Mouse (Mus musculus) embryonic facial prominence, embryonic 14.5 days (tissue): Measurements from ENCODE around the gene Kmt5c. TPM values are rescaled to one million over a fixed set of nuclear protein-coding genes. Genes with fewer than 3 reads are reported as not detected.

Experiments
- ATAC-seq: fragments of 200-750 bp; cut with Nextera tagmentation; 2 replicates; pipeline ENCODE4 v1.8.0; 2017; ENCODE audit warnings: low read depth, moderate number of reproducible peaks, moderate TSS enrichment
- DNase-seq: peaks from one replicate; pipeline ENCODE4 v3.0.0-alpha.2; 2015; ENCODE audit warnings: low spot score
- H3K27ac ChIP-seq: fragments of 300-500 bp; sonication (generic); replicated peaks from 2 replicates; pipeline ENCODE4 v1.5.1; 2014; ENCODE audit warnings: low read depth, mild to moderate bottlenecking, low read length, moderate library complexity
- H3K27me3 ChIP-seq: fragments of 300-500 bp; sonication (generic); replicated peaks from 2 replicates; pipeline ENCODE4 v1.6.1; 2014; ENCODE audit warnings: low read length; ENCODE audit not compliant: control insufficient read depth, insufficient read depth
- H3K36me3 ChIP-seq: fragments of 300-500 bp; sonication (generic); 2 replicates; pipeline ENCODE4 v1.6.1; 2014; ENCODE audit warnings: low read length, mixed read lengths; ENCODE audit not compliant: control insufficient read depth, insufficient read depth
- H3K4me1 ChIP-seq: fragments of 300-500 bp; sonication (generic); 2 replicates; pipeline ENCODE4 v1.6.1; 2014; ENCODE audit warnings: antibody characterized with exemption, low read length; ENCODE audit not compliant: control insufficient read depth, insufficient read depth
- H3K4me2 ChIP-seq: fragments of 300-500 bp; sonication (generic); 2 replicates; pipeline ENCODE4 v1.6.1; 2014; ENCODE audit warnings: low read depth, mild to moderate bottlenecking, low read length, moderate library complexity, mixed read lengths
- H3K4me3 ChIP-seq: fragments of 300-500 bp; sonication (generic); 2 replicates; pipeline ENCODE4 v1.5.1; 2014; ENCODE audit warnings: low read depth, mild to moderate bottlenecking, low read length
- H3K9ac ChIP-seq: fragments of 300-500 bp; sonication (generic); 2 replicates; pipeline ENCODE4 v1.6.1; 2014; ENCODE audit warnings: low read depth, mild to moderate bottlenecking, low read length, moderate library complexity, mixed read lengths
- H3K9me3 ChIP-seq: fragments of 300-500 bp; sonication (generic); 2 replicates; pipeline ENCODE4 v1.6.1; 2016; ENCODE audit warnings: low read length; ENCODE audit not compliant: control insufficient read depth
- WGBS: fragments of 180-500 bp; shearing (Covaris S2); extraction: QIAGEN DNeasy Blood & Tissue Kit; methylation state at CpG from one replicate; pipeline ENCODE4 v1.1.7; 2014; 5-methylcytosine and 5-hydroxymethylcytosine counted together
- polyA plus RNA-seq: library from polyadenylated mRNA; unstranded; fragments of >200 nt; fragmentation: Nextera tagmentation; extraction: Ambion mirVana; gene quantifications from 2 replicates; pipeline ENCODE4 v1.2.1, GENCODE M21; 2014

Gene Kmt5c
- polyA plus RNA-seq, 1 experiment from 2014 or later: 41.5 TPM

- H3K9ac ChIP-seq: peak overlapping the region; percentile 48
Observed at GRCm38 (mm10) chr7:4776861-4777830, 37.2 kb downstream of the Kmt5c start.

GRCm38 (mm10) chr7:4777851-4778637 is 38.1 kb downstream of the Kmt5c start:
- peaks cover 48% of the 10 kb centered on the region for H3K27me3 ChIP-seq
- no peak for DNase-seq
- ATAC-seq: no peak
- no peak overlapping the region for H3K27ac ChIP-seq
- H3K4me2 ChIP-seq: no peak overlapping the region; the same call in 1 of the 2 replicates
- H3K4me3 ChIP-seq: no peak overlapping the region
- no peak overlapping the region for H3K9ac ChIP-seq
- H3K36me3 ChIP-seq: no peaks in the 10 kb centered on the region
- 0 out of 2 replicates have a peak, but pooled peaks cover 3% of the 10 kb centered on the region for H3K4me1 ChIP-seq
- no peaks in the 10 kb centered on the region for H3K9me3 ChIP-seq
- 5% methylated on average over 17 of the region's 20 CpGs for WGBS

More at GRCm38 (mm10) chr7:4776861-4777830, 37.2 kb downstream of the Kmt5c start:
- 0% methylated on average over 13 of the region's 56 CpGs for WGBS
- ATAC-seq (peak; percentile 79), DNase-seq (peak; percentile 78)
- Histone ChIP-seq H3K4me2 (peak overlapping the region; percentile 60), H3K4me3 (peak overlapping the region; percentile 36), H3K27ac (no peak overlapping the region), H3K4me1 (0 out of 2 replicates have a peak, but pooled peaks cover 3% of the 10 kb centered on the region), H3K36me3 (no peaks in the 10 kb centered on the region), H3K27me3 (peaks cover 48% of the 10 kb centered on the region), H3K9me3 (no peaks in the 10 kb centered on the region)

- H3K27me3 ChIP-seq: peaks cover 47% of the 10 kb centered on the region
- no peak overlapping the region for H3K4me2 ChIP-seq
- no peak overlapping the region for H3K4me3 ChIP-seq
- no peak overlapping the region for H3K27ac ChIP-seq
- H3K9ac ChIP-seq: no peak overlapping the region
- 29% methylated on average over 5 of the region's 5 CpGs for WGBS
- H3K36me3 ChIP-seq: no peaks in the 10 kb centered on the region
- H3K4me1 ChIP-seq: 0 out of 2 replicates have a peak, but pooled peaks cover 3% of the 10 kb centered on the region
- ATAC-seq (no peak), DNase-seq (no peak)
- no peaks in the 10 kb centered on the region for H3K9me3 ChIP-seq
Observed at GRCm38 (mm10) chr7:4779921-4780320, 40.0 kb downstream of the Kmt5c start.

- Histone ChIP-seq H3K9me3 (no peaks in the 10 kb centered on the region), H3K4me1 (no peaks in the 10 kb centered on the region), H3K27me3 (peaks cover 28% of the 10 kb centered on the region), H3K4me2 (no peak overlapping the region), H3K36me3 (no peaks in the 10 kb centered on the region), H3K9ac (no peak overlapping the region), H3K4me3 (no peak overlapping the region), H3K27ac (no peak overlapping the region)
- DNase-seq (no peak), ATAC-seq (no peak)
- WGBS: 45% methylated on average over 3 of the region's 3 CpGs
Observed at GRCm38 (mm10) chr7:4782130-4782529, 42.2 kb downstream of the Kmt5c start.

- ATAC-seq (no peak), DNase-seq (no peak)
- no peaks in the 10 kb centered on the region for H3K4me1 ChIP-seq
- H3K9me3 ChIP-seq: no peaks in the 10 kb centered on the region
- no peak within 1 kb of the TSS for H3K27ac ChIP-seq
- H3K4me2 ChIP-seq: no peak within 1 kb of the TSS
- H3K27me3 ChIP-seq: peaks cover 21% of the 10 kb centered on the region
- H3K4me3 ChIP-seq: no peak within 1 kb of the TSS
- 72% methylated on average over 2 of the region's 2 CpGs for WGBS
- H3K9ac ChIP-seq: no peak within 1 kb of the TSS
- no peaks in the 10 kb centered on the region for H3K36me3 ChIP-seq
Observed at GRCm38 (mm10) chr7:4782759-4783158, 42.8 kb downstream of the Kmt5c start, which contains the start of the genes Il11 and Tmem190. Il11 (minus strand) TSS chr7:4782859. Tmem190 (plus strand) TSS chr7:4782937.

- Histone ChIP-seq H3K36me3 (no peaks in the 10 kb centered on the region), H3K27me3 (peaks cover 11% of the 10 kb centered on the region), H3K4me3 (no peak overlapping the region), H3K9me3 (no peaks in the 10 kb centered on the region), H3K4me1 (peaks cover 6% of the 10 kb centered on the region), H3K4me2 (no peak overlapping the region), H3K9ac (no peak overlapping the region), H3K27ac (no peak overlapping the region)
- no peak for DNase-seq
- ATAC-seq: no peak
- WGBS: 83% methylated on average over 14 of the region's 14 CpGs
Observed at GRCm38 (mm10) chr7:4783667-4784268, 43.9 kb downstream of the Kmt5c start.

- H3K9ac ChIP-seq: peak overlapping the region; percentile 79
- H3K27me3 ChIP-seq: no peaks in the 10 kb centered on the region; the same call in 1 of the 2 replicates
- peak overlapping the region; percentile 44 for H3K27ac ChIP-seq
- peaks cover 2% of the 10 kb centered on the region for H3K36me3 ChIP-seq
- 2% methylated on average over 47 of the region's 64 CpGs for WGBS
- H3K9me3 ChIP-seq: no peaks in the 10 kb centered on the region
- peak overlapping the region; percentile 96 for H3K4me2 ChIP-seq
- DNase-seq: peak; percentile 62
- peaks cover 7% of the 10 kb centered on the region for H3K4me1 ChIP-seq
- ATAC-seq: peak; percentile 31
- peak overlapping the region; percentile 61 for H3K4me3 ChIP-seq
Observed at GRCm38 (mm10) chr7:4788499-4789435, 48.9 kb downstream of the Kmt5c start.
